Mouse (Mus musculus): Measurements from ENCODE around the gene Cd44. TPM values are rescaled to one million over a fixed set of nuclear protein-coding genes. Genes with fewer than 3 reads are reported as not detected.

The Cd44 gene
- polyA plus RNA-seq, 1 experiment from 2014 or later: 3.3 TPM

DNA sequence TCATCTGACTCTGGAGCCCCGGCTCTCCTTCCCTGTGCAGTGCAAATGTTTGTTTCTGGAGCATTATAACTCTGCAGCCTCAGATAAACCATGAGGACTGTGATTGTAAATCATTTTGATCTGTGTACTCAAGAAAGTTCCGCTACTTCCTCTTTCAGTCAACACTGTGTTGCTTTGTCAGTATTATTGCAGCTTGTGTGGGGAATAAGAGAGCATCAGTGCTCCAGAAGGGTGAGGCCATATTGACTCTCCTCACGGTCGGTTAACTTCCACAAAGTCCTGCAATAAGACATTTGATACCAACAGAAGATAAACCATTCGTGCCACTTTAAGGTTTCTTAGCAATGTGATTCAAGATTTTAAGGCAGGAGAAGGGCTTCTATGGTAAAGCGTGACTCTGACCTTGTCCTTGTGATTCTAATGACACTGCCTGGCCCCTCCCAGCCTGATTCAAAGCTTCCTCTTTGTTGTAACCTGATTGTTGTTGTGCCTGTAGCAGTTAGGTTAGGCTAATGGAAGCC, 86.1 kb downstream of the Cd44 start:
- Histone ChIP-seq H3K4me3 (replicated peaks) (no peak overlapping the region), H3K36me3 (no peaks in the 10 kb centered on the region), H3K27me3 (no peaks in the 10 kb centered on the region), H3K27ac (no peak overlapping the region), H3K4me1 (replicated peaks) (peaks cover 8% of the 10 kb centered on the region), H3K9ac (replicated peaks) (no peak overlapping the region), H3K4me2 (no peak overlapping the region), H3K9me3 (no peaks in the 10 kb centered on the region)
- no peak for ATAC-seq (ENCODE audit: insufficient number of reproducible peaks, insufficient read depth, low FRiP score, low TSS enrichment, low read depth)
- WGBS: 70% methylated on average over 6 of the region's 6 CpGs

DNA sequence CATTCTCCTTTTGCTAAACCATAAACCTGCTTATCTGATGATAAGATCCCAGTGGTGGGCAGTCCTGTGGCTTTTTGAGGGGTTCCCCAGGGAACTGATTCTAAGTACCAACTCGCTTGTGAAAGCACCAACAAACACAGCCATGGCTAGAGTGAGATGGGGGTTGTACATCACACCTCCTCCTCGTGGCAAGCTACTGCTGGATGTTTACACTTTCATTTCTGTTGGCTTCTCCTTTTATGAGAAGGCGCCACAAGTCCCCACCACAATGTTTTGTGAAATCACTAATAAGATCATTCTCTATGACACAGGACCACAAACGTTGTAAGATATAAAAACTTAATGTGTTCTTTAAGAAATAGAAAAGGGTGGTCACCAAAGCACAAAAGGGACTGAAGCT, 88.7 kb downstream of the Cd44 start:
- Histone ChIP-seq H3K9ac (replicated peaks) (no peak overlapping the region), H3K9me3 (no peaks in the 10 kb centered on the region)
- WGBS: 63% methylated on average over 4 of the region's 4 CpGs

DNA sequence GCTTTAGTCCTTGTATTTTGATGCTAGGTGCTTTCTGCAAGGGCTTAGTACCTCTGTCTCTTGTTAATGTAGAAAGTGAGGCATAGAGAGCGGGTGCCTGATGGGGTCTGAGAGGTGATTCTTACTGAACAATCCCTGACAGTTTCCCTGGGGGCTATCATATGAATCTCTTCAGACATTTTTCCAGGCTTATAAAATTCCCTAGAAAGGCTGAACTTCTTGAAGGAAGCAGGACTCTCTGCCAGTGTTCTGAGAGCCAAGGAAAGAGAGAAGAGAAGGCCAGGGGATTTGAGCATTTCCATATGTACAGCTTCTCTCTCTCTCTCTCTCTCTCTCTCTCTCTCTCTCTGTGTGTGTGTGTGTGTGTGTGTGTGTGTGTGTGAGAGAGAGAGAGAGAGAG, 92.0 kb downstream of the Cd44 start:
- no peak for ATAC-seq (ENCODE audit: insufficient number of reproducible peaks, insufficient read depth, low FRiP score, low TSS enrichment, low read depth)

More for the DNA sequence above, 88.7 kb downstream of the Cd44 start:
- H3K4me2 ChIP-seq: no peak overlapping the region
- no peaks in the 10 kb centered on the region for H3K27me3 ChIP-seq
- no peaks in the 10 kb centered on the region for H3K36me3 ChIP-seq
- no peak for ATAC-seq (ENCODE audit: insufficient number of reproducible peaks, insufficient read depth, low FRiP score, low TSS enrichment, low read depth)
- no peak overlapping the region for H3K27ac ChIP-seq
- H3K4me1 ChIP-seq (replicated peaks): no peaks in the 10 kb centered on the region
- no peak overlapping the region for H3K4me3 ChIP-seq (replicated peaks)

DNA sequence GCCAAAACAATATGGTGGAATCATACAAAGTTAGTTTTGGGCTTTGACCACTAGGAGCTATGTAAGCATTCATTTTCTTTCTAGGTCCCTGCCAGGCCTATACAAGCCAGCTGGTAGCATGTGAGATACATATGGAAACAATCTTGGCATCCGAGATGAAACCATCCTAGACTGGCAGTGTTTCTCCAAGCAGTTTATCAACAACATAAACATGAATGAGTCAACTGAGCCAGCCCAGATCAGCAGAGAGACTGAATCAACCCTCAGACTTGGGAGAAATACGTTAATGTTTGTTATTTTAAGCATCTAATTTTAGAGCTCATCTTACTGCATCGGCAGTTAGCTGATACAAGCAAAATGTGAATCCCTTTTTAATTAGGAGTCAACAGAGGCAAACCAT, 93.8 kb downstream of the Cd44 start:
- Histone ChIP-seq H3K4me1 (replicated peaks) (no peaks in the 10 kb centered on the region), H3K36me3 (no peaks in the 10 kb centered on the region), H3K4me2 (no peak overlapping the region), H3K9ac (replicated peaks) (no peak overlapping the region), H3K27me3 (no peaks in the 10 kb centered on the region), H3K9me3 (no peaks in the 10 kb centered on the region), H3K27ac (no peak overlapping the region), H3K4me3 (replicated peaks) (no peak overlapping the region)
- no peak for ATAC-seq (ENCODE audit: insufficient number of reproducible peaks, insufficient read depth, low FRiP score, low TSS enrichment, low read depth)
- WGBS: 61% methylated on average over 3 of the region's 3 CpGs

More for the DNA sequence above, 92.0 kb downstream of the Cd44 start:
- no peaks in the 10 kb centered on the region for H3K27me3 ChIP-seq
- H3K36me3 ChIP-seq: no peaks in the 10 kb centered on the region
- no peaks in the 10 kb centered on the region for H3K9me3 ChIP-seq
- H3K27ac ChIP-seq: no peak overlapping the region
- H3K4me1 ChIP-seq (replicated peaks): no peaks in the 10 kb centered on the region
- 84% methylated on average over 1 of the region's 1 CpGs for WGBS
- no peak overlapping the region for H3K9ac ChIP-seq (replicated peaks)
- no peak overlapping the region for H3K4me2 ChIP-seq
- no peak overlapping the region for H3K4me3 ChIP-seq (replicated peaks)

DNA sequence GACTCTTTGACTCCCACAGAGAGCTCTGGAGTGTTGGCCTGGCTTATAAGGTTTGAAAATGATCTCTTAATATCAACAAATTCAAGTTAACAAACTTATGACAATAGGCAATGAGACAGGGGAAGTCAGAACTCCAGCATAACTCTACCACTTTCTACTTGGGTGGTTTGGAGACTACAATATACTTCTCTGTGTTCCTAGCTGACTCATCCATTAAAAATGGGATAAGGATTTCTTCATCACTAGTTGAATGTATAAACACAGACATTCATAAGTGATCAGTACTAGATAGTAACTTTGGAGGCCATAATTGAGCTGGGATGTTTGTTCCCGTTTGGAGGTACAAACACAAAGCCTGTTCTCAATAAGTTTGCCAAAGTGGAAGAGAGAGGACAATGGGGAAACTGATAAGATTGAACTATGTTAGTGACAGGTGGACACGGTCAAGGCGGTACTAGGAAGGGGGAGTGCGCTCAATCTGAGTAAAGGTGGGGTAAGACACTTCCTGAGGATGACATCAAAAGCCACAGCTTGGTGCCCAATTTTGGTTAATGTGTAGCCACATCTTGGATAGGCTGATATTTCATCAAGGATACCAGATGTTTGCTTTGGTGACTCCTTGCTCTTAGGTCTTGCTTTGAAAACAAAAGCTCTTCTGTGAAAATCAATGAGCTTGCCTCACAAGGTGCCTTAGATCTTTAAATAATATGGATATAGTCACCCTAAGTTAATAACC, 95.5 kb downstream of the Cd44 start:
- 87% methylated on average over 4 of the region's 4 CpGs for WGBS
- no peaks in the 10 kb centered on the region for H3K36me3 ChIP-seq
- H3K9ac ChIP-seq (replicated peaks): no peak overlapping the region
- ATAC-seq (ENCODE audit: insufficient number of reproducible peaks, insufficient read depth, low FRiP score, low TSS enrichment, low read depth): no peak
- no peaks in the 10 kb centered on the region for H3K27me3 ChIP-seq
- no peaks in the 10 kb centered on the region for H3K9me3 ChIP-seq
- H3K27ac ChIP-seq: no peak overlapping the region
- no peak overlapping the region for H3K4me2 ChIP-seq
- H3K4me3 ChIP-seq (replicated peaks): no peak overlapping the region
- no peaks in the 10 kb centered on the region for H3K4me1 ChIP-seq (replicated peaks)

DNA sequence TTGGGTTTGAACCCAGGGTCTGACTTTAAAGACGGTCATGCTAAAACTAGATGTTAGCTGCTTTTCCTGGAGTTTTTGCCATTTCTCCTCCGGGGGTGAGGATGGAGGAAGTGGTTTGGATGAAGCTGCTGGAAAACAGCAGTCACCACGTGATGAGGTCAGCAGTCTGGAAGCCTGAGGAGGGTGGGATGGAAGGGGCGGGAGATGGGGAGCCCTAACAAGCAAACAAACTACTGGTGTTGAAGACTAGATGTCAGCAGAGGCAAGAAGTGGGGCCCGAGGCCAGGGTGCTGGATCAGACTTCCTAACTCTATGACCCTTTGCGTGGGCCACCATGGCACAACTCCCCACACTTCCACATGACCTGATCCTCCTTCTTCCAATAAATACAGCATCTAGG, 96.2 kb downstream of the Cd44 start:
- H3K36me3 ChIP-seq: no peaks in the 10 kb centered on the region
- WGBS: 68% methylated on average over 6 of the region's 6 CpGs
- no peak for ATAC-seq (ENCODE audit: insufficient number of reproducible peaks, insufficient read depth, low FRiP score, low TSS enrichment, low read depth)
- no peak overlapping the region for H3K9ac ChIP-seq (replicated peaks)
- no peak overlapping the region for H3K4me3 ChIP-seq (replicated peaks)
- H3K27me3 ChIP-seq: no peaks in the 10 kb centered on the region
- no peak overlapping the region for H3K4me2 ChIP-seq
- H3K27ac ChIP-seq: no peak overlapping the region
- H3K9me3 ChIP-seq: no peaks in the 10 kb centered on the region
- H3K4me1 ChIP-seq (replicated peaks): no peaks in the 10 kb centered on the region

DNA sequence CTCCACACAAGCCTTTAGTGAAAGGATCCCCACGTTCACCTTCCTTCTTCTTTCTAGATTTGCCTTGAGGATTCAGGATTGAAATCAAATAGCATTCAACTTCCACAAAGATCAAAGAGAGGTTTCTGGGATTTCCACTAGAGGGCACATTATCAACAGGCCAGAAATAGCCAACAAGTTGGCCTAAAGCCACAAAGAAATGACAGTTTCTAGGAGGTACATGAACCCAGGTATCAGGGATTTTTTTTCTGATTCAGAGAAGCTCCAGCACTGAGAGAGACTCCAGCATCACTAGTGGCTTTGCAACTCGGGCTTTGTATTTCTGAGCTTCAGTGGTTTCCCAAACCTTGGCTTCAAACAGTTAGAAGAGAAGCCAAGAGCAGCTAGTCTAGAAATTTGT, 97.4 kb downstream of the Cd44 start:
- no peak for ATAC-seq (ENCODE audit: insufficient number of reproducible peaks, insufficient read depth, low FRiP score, low TSS enrichment, low read depth)
- no peak overlapping the region for H3K4me2 ChIP-seq
- H3K27me3 ChIP-seq: no peaks in the 10 kb centered on the region
- 36% methylated on average over 2 of the region's 2 CpGs for WGBS
- no peak overlapping the region for H3K4me3 ChIP-seq (replicated peaks)
- no peaks in the 10 kb centered on the region for H3K36me3 ChIP-seq
- H3K4me1 ChIP-seq (replicated peaks): no peaks in the 10 kb centered on the region
- H3K9me3 ChIP-seq: no peaks in the 10 kb centered on the region
- H3K9ac ChIP-seq (replicated peaks): no peak overlapping the region
- H3K27ac ChIP-seq: no peak overlapping the region

DNA sequence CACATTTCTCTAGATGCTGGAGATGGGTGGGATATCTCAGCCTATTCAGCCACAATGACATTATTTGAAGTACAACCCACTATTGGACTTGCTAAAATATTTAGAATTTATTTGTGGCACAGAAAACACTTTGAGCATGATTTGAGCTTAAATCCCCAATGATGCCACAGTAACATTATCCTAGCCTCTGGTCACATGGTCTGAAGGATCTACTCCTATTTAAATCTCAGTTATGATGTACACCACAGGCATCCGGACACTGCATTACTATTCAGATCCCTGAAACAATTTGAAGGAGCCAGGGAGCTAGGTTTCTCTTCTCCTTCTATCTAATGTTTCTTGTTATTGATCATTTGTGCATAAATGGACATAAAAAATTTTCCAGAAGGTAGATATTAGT, 99.6 kb downstream of the Cd44 start:
- Histone ChIP-seq H3K4me1 (replicated peaks) (no peaks in the 10 kb centered on the region), H3K27ac (no peak overlapping the region), H3K4me3 (replicated peaks) (no peak overlapping the region), H3K36me3 (no peaks in the 10 kb centered on the region), H3K4me2 (no peak overlapping the region), H3K9ac (replicated peaks) (no peak overlapping the region), H3K9me3 (no peaks in the 10 kb centered on the region), H3K27me3 (no peaks in the 10 kb centered on the region)
- 87% methylated on average over 1 of the region's 1 CpGs for WGBS
- ATAC-seq (ENCODE audit: insufficient number of reproducible peaks, insufficient read depth, low FRiP score, low TSS enrichment, low read depth): no peak

DNA sequence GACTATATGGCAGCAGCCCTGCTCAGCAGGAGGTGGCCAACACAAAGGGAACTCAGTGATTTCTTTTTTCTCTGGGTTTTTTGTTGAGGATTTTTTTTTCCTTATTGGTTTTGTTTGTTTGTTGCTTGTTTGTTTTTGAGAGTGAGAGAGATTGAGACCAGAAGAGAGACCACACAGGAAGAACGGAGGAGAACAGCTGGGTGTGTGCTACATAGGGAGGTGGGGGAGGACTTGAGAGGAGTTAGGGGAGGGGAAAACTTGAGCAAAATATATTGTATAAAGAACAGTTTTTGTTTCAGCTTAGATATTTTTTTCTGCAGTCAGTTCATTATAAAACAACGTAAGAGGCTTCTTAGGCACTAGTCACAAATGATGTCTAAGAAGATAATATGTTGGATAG, 103.3 kb downstream of the Cd44 start:
- Histone ChIP-seq H3K4me1 (replicated peaks) (no peaks in the 10 kb centered on the region), H3K9me3 (no peaks in the 10 kb centered on the region), H3K36me3 (no peaks in the 10 kb centered on the region), H3K27me3 (no peaks in the 10 kb centered on the region), H3K4me3 (replicated peaks) (no peak overlapping the region), H3K4me2 (no peak overlapping the region), H3K27ac (no peak overlapping the region), H3K9ac (replicated peaks) (no peak overlapping the region)
- WGBS: 78% methylated on average over 2 of the region's 2 CpGs
- ATAC-seq (ENCODE audit: insufficient number of reproducible peaks, insufficient read depth, low FRiP score, low TSS enrichment, low read depth): no peak

DNA sequence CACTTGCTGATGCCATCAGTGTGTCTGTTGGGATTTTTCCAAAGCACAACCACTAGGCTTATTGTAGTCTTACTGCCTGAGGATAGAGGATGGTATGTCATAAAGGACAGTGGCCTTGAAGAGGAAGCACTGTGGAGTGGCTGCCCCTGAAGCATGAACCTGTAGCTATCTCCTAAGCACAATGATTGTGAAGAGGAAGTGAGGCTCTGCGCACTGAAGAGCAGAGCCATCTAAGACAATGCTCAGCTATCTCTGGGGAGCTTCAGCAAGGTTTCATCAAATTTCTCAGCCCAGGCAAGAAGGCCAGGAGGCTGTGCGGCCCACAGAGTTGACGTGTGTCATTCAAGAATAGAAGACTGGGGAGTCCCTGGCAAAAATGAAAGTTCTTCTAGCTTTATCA, 106.4 kb downstream of the Cd44 start:
- no peak for ATAC-seq (ENCODE audit: insufficient number of reproducible peaks, insufficient read depth, low FRiP score, low TSS enrichment, low read depth)
- Histone ChIP-seq H3K27ac (no peak overlapping the region), H3K27me3 (no peaks in the 10 kb centered on the region), H3K9ac (replicated peaks) (no peak overlapping the region), H3K36me3 (no peaks in the 10 kb centered on the region), H3K4me1 (replicated peaks) (0 out of 2 replicates have a peak, but pooled peaks cover 4% of the 10 kb centered on the region), H3K4me2 (no peak overlapping the region), H3K9me3 (no peaks in the 10 kb centered on the region), H3K4me3 (replicated peaks) (no peak overlapping the region)
- 88% methylated on average over 3 of the region's 3 CpGs for WGBS

DNA sequence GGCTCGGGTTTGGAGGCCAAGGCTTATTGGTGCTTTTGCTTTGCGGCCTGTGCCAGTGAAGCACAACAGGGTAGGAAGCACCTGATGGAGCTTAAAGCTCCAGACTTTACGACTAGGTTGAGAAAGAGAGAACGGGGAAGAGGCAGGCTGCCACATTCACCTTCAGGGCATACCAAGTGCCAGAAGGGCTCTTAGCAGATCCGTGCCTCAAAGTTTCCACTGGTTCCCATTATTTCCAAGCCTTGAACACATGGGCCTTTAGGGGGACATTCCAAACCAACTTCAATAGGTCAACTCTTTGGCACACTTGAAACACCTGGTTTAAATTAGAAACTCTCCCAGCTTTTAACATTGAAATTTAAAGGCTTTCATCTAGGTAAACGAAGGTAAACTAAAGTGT, 108.7 kb downstream of the Cd44 start:
- 46% methylated on average over 6 of the region's 6 CpGs for WGBS
- H3K36me3 ChIP-seq: no peaks in the 10 kb centered on the region

DNA sequence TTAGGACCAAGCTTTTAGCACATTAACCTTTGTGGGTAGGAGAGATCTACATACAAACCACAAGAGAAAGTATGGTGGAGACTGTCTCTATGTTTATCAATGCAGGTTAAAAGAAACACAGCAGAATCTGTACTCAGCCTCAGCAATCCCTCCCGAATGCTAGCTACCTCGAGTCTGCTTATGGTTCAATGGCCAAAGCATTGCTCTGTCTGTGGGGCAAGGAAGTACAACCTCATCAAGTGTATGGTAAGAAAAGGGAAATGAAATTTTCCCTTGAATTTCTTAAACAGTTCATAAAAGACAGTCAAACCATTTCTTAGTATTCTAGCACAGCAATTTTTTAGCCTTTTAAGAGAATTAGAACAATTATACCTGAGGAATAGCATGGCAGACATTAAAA, 109.8 kb downstream of the Cd44 start:
- WGBS: 77% methylated on average over 2 of the region's 2 CpGs
- no peaks in the 10 kb centered on the region for H3K27me3 ChIP-seq
- ATAC-seq (ENCODE audit: insufficient number of reproducible peaks, insufficient read depth, low FRiP score, low TSS enrichment, low read depth): no peak
- H3K36me3 ChIP-seq: no peaks in the 10 kb centered on the region
- no peak overlapping the region for H3K9ac ChIP-seq (replicated peaks)
- 0 out of 2 replicates have a peak, but pooled peaks cover 4% of the 10 kb centered on the region for H3K4me1 ChIP-seq (replicated peaks)
- no peak overlapping the region for H3K4me3 ChIP-seq (replicated peaks)
- H3K9me3 ChIP-seq: no peaks in the 10 kb centered on the region
- no peak overlapping the region for H3K27ac ChIP-seq
- H3K4me2 ChIP-seq: no peak overlapping the region

More for the DNA sequence above, 108.7 kb downstream of the Cd44 start:
- Histone ChIP-seq H3K27me3 (no peaks in the 10 kb centered on the region), H3K4me2 (no peak overlapping the region), H3K4me3 (replicated peaks) (no peak overlapping the region), H3K9me3 (no peaks in the 10 kb centered on the region), H3K27ac (no peak overlapping the region), H3K4me1 (replicated peaks) (0 out of 2 replicates have a peak, but pooled peaks cover 4% of the 10 kb centered on the region), H3K9ac (replicated peaks) (no peak overlapping the region)
- no peak for ATAC-seq (ENCODE audit: insufficient number of reproducible peaks, insufficient read depth, low FRiP score, low TSS enrichment, low read depth)
